Mouse (Mus musculus) MEL (cell line): ENCODE results near the gene Pxmp2. TPM values are rescaled to one million over a fixed set of nuclear protein-coding genes. Genes with fewer than 3 reads are reported as not detected.

Experiments used
- DNase-seq: peaks from one replicate; pipeline ENCODE4 v3.0.0; 2011; ENCODE audit warnings: low read depth, low spot score
- H3K27ac ChIP-seq: 2 replicates; pipeline ENCODE4 v1.5.1; 2012; ENCODE audit warnings: low read depth, mild to moderate bottlenecking, control low read depth, low read length, moderate library complexity; ENCODE audit not compliant: control insufficient read depth
- H3K27me3 ChIP-seq, 2 experiments: fragments of 150-350 bp in 1 of 2; sonication (generic) in 1 of 2; 2 replicates each; pipeline ENCODE4 v1.6.1; 2012; ENCODE audit warnings: low read length in 2 of 2, mild to moderate bottlenecking in 2 of 2, improper control_type of control experiment in 1 of 2, moderate library complexity in 1 of 2; ENCODE audit not compliant: insufficient read depth in 2 of 2, control insufficient read depth in 1 of 2
- H3K36me3 ChIP-seq, 2 experiments: 2 replicates each; pipeline ENCODE4 v1.6.1; 2012 to 2014; ENCODE audit warnings: low read length in 2 of 2, improper control_type of control experiment in 1 of 2, inconsistent platforms in 1 of 2, mild to moderate bottlenecking in 1 of 2; ENCODE audit not compliant: insufficient read depth in 2 of 2, control insufficient read depth in 1 of 2
- H3K4me1 ChIP-seq, 2 experiments: fragments of 150-350 bp in 1 of 2; sonication (generic) in 1 of 2; 2 replicates each; pipeline ENCODE4 v1.6.1; 2012; ENCODE audit warnings: low read length in 2 of 2, improper control_type of control experiment in 1 of 2, mild to moderate bottlenecking in 1 of 2; ENCODE audit not compliant: insufficient read depth in 2 of 2, control insufficient read depth in 1 of 2
- H3K4me3 ChIP-seq, 2 experiments: fragments of 150-350 bp in 1 of 2; sonication (generic) in 1 of 2; 2 replicates each; pipeline ENCODE4 v1.5.1; 2012; ENCODE audit warnings: low read depth in 2 of 2, low read length in 2 of 2, mild to moderate bottlenecking in 2 of 2, moderate library complexity in 2 of 2, control low read depth in 1 of 2, improper control_type of control experiment in 1 of 2; ENCODE audit not compliant: control insufficient read depth in 1 of 2, insufficient read depth in 1 of 2
- H3K79me2 ChIP-seq: 2 replicates; pipeline ENCODE4 v1.6.1; 2012; ENCODE audit warnings: mild to moderate bottlenecking, low read length, moderate library complexity; ENCODE audit not compliant: control insufficient read depth, poor library complexity, insufficient read depth
- H3K9ac ChIP-seq: 2 replicates; pipeline ENCODE4 v1.6.1; 2012; ENCODE audit warnings: low read depth, mild to moderate bottlenecking, control low read depth, low read length, moderate library complexity; ENCODE audit not compliant: control insufficient read depth, poor library complexity, severe bottlenecking
- H3K9me3 ChIP-seq: fragments of 150-350 bp; sonication (generic); replicated peaks from 2 replicates; pipeline ENCODE4 v1.6.1; 2012; ENCODE audit warnings: mild to moderate bottlenecking, low read length, improper control_type of control experiment, moderate library complexity; ENCODE audit not compliant: insufficient read depth
- BHLHE40 ChIP-seq: IDR thresholded peaks from 2 replicates; pipeline ENCODE4 v1.6.1; 2012; ENCODE audit warnings: low read depth, mild to moderate bottlenecking, inconsistent platforms, low read length, improper control_type of control experiment, borderline replicate concordance
- CHD1 ChIP-seq: IDR thresholded peaks from 2 replicates; pipeline ENCODE4 v1.6.1; 2012; ENCODE audit warnings: low read depth, mild to moderate bottlenecking, inconsistent platforms, low read length, improper control_type of control experiment
- CTCF ChIP-seq, 3 experiments: IDR thresholded peaks in 2 of 3; conservative IDR thresholded peaks in 1 of 3; 2 replicates each; pipeline ENCODE4 v1.5.1; 2011 to 2012; ENCODE audit warnings: low read length in 3 of 3, low read depth in 2 of 3, mild to moderate bottlenecking in 2 of 3, improper control_type of control experiment in 1 of 3, inconsistent platforms in 1 of 3, mixed read lengths in 1 of 3, moderate library complexity in 1 of 3; ENCODE audit not compliant: control insufficient read depth in 1 of 3, insufficient read depth in 1 of 3, poor library complexity in 1 of 3, severe bottlenecking in 1 of 3
- E2F4 ChIP-seq: IDR thresholded peaks from 2 replicates; pipeline ENCODE4 v1.6.1; 2011; ENCODE audit warnings: low read depth, low read length, improper control_type of control experiment, borderline replicate concordance
- ELF1 ChIP-seq: IDR thresholded peaks from 2 replicates; pipeline ENCODE4 v1.6.1; 2014; ENCODE audit warnings: low read depth, mild to moderate bottlenecking, inconsistent platforms, low read length, improper control_type of control experiment, moderate library complexity
- EP300 ChIP-seq, 2 experiments: IDR thresholded peaks; 2 replicates each; pipeline ENCODE4 v1.6.1; 2011; ENCODE audit warnings: improper control_type of control experiment in 2 of 2, low read length in 2 of 2, low read depth in 1 of 2, mild to moderate bottlenecking in 1 of 2
- GATA1 ChIP-seq: IDR thresholded peaks from 2 replicates; pipeline ENCODE4 v1.6.1; 2011; ENCODE audit warnings: low read depth, low read length, improper control_type of control experiment
- JUND ChIP-seq: IDR thresholded peaks from 2 replicates; pipeline ENCODE4 v1.6.1; 2011; ENCODE audit warnings: low read depth, mild to moderate bottlenecking, improper control_type of control experiment, low read length
- KAT2A ChIP-seq: conservative IDR thresholded peaks from 2 replicates; pipeline ENCODE4 v1.6.1; 2012; ENCODE audit warnings: low read depth, low read length, improper control_type of control experiment, inconsistent platforms
- MAFK ChIP-seq: IDR thresholded peaks from 2 replicates; pipeline ENCODE4 v1.6.1; 2011; ENCODE audit warnings: low read depth, mild to moderate bottlenecking, low read length, improper control_type of control experiment, borderline replicate concordance
- MYB ChIP-seq: IDR thresholded peaks from 2 replicates; pipeline ENCODE4 v1.6.1; 2011; ENCODE audit warnings: mild to moderate bottlenecking, low read depth, low read length, improper control_type of control experiment
- NRF1 ChIP-seq: IDR thresholded peaks from 2 replicates; pipeline ENCODE4 v1.6.1; 2014; ENCODE audit warnings: low read depth, mild to moderate bottlenecking, inconsistent platforms, low read length, improper control_type of control experiment, moderate library complexity; ENCODE audit not compliant: poor library complexity, insufficient read depth, severe bottlenecking
- POLR2A ChIP-seq, 2 experiments: IDR thresholded peaks; 2 replicates each; pipeline ENCODE4 v1.6.1; 2011 to 2012; ENCODE audit warnings: low read length in 2 of 2, mild to moderate bottlenecking in 2 of 2, control low read depth in 1 of 2, improper control_type of control experiment in 1 of 2, low read depth in 1 of 2, moderate library complexity in 1 of 2; ENCODE audit not compliant: control insufficient read depth in 1 of 2, insufficient read depth in 1 of 2, poor library complexity in 1 of 2
- POLR2AphosphoS2 ChIP-seq: IDR thresholded peaks from 2 replicates; pipeline ENCODE4 v1.6.1; 2011; ENCODE audit warnings: low read length, improper control_type of control experiment
- POLR2AphosphoS5 ChIP-seq: IDR thresholded peaks from 2 replicates; pipeline ENCODE4 v1.6.1; 2012; ENCODE audit warnings: low read depth, borderline replicate concordance, mild to moderate bottlenecking, inconsistent platforms, low read length, moderate library complexity, mixed read lengths
- RAD21 ChIP-seq: IDR thresholded peaks from 2 replicates; pipeline ENCODE4 v1.6.1; 2011; ENCODE audit warnings: mild to moderate bottlenecking, low read depth, low read length, improper control_type of control experiment
- RCOR1 ChIP-seq: IDR thresholded peaks from 2 replicates; pipeline ENCODE4 v1.6.1; 2012; ENCODE audit warnings: low read depth, mild to moderate bottlenecking, inconsistent platforms, low read length, improper control_type of control experiment
- TAL1 ChIP-seq: IDR thresholded peaks from 2 replicates; pipeline ENCODE4 v1.6.1; 2012; ENCODE audit warnings: mild to moderate bottlenecking, inconsistent platforms, low read length, moderate library complexity, mixed read lengths
- TBP ChIP-seq: IDR thresholded peaks from 2 replicates; pipeline ENCODE4 v1.8.0; 2011; ENCODE audit warnings: low read depth, low read length, improper control_type of control experiment
- TCF12 ChIP-seq: IDR thresholded peaks from 2 replicates; pipeline ENCODE4 v1.6.1; 2014; ENCODE audit warnings: low read depth, mild to moderate bottlenecking, inconsistent platforms, low read length, improper control_type of control experiment, moderate library complexity
- UBTF ChIP-seq: IDR thresholded peaks from 2 replicates; pipeline ENCODE4 v1.6.1; 2012; ENCODE audit warnings: low read depth, mild to moderate bottlenecking, inconsistent platforms, low read length, improper control_type of control experiment, moderate library complexity, borderline replicate concordance; ENCODE audit not compliant: insufficient read depth
- USF1 ChIP-seq: IDR thresholded peaks from 2 replicates; pipeline ENCODE4 v1.6.1; 2014; ENCODE audit warnings: low read depth, mild to moderate bottlenecking, inconsistent platforms, low read length, improper control_type of control experiment, moderate library complexity
- ZC3H11A ChIP-seq: IDR thresholded peaks from 2 replicates; pipeline ENCODE4 v1.6.1; 2012; ENCODE audit warnings: low read depth, mild to moderate bottlenecking, inconsistent platforms, low read length, improper control_type of control experiment
- ZKSCAN1 ChIP-seq: IDR thresholded peaks from 2 replicates; pipeline ENCODE4 v1.6.1; 2012; ENCODE audit warnings: low read depth, mild to moderate bottlenecking, inconsistent platforms, low read length, improper control_type of control experiment, moderate library complexity
- ZMIZ1 ChIP-seq: IDR thresholded peaks from 2 replicates; pipeline ENCODE4 v1.6.1; 2012; ENCODE audit warnings: low read depth, mild to moderate bottlenecking, inconsistent platforms, low read length, improper control_type of control experiment, moderate library complexity
- ZNF384 ChIP-seq: IDR thresholded peaks from 2 replicates; pipeline ENCODE4 v1.6.1; 2012; ENCODE audit warnings: low read depth, mild to moderate bottlenecking, inconsistent platforms, low read length, improper control_type of control experiment
- polyA plus RNA-seq, 2 experiments: library from polyadenylated mRNA; stranded (reverse) in 1 of 2; unstranded in 1 of 2; fragments of >175 nt in 1 of 2; fragments of >200 nt in 1 of 2; gene quantifications; 2 replicates each; pipeline versions ENCODE4 v1.2.1 to v1.2.4; 2012; ENCODE audit warnings: low replicate concordance in 2 of 2, low read depth in 1 of 2; ENCODE audit not compliant: insufficient read length in 2 of 2, insufficient read depth in 1 of 2, missing spikeins in 1 of 2
- total RNA-seq: library from RNA; depleted of rRNA; stranded (reverse); fragments of 300-350 nt; gene quantifications from 2 replicates; pipeline ENCODE4 v1.2.3, GENCODE M21; 2012

Gene Pxmp2
- total and polyA plus RNA-seq, 3 experiments: 8.4 to 15.2 TPM; not detected in 1

- TF ChIP-seq RCOR1 (0 out of 2 replicates have a peak, but pooled peaks have one; percentile 32), TBP (peak; percentile 21; the same call in 1 of the 2 replicates), EP300 (IDR thresholded peaks at IDR 0.05; ENCODE audit: low read depth in 1 of 2, low read length in 2 of 2) (peak; percentile 30 to 35; a peak in 3 of 4 replicates), GATA1 (peak; percentile 96), JUND (no peak), ELF1 (no peak), TAL1 (no peak), ZKSCAN1 (no peak), KAT2A (no peak), MAFK (no peak), CTCF (IDR thresholded peaks at IDR 0.05 in 2 of 3, conservative IDR thresholded peaks at IDR 0.05 in 1 of 3; ENCODE audit: control insufficient read depth in 1 of 3, insufficient read depth in 1 of 3, low read depth in 2 of 3, low read length in 3 of 3, poor library complexity in 1 of 3, severe bottlenecking in 1 of 3) (peak; percentile 66 to 85 (median 85)), CHD1 (no peak), POLR2A (IDR thresholded peaks at IDR 0.05; ENCODE audit: control insufficient read depth in 1 of 2, insufficient read depth in 1 of 2, low read depth in 1 of 2, low read length in 2 of 2, poor library complexity in 1 of 2) (no peak), POLR2AphosphoS5 (no peak), USF1 (no peak), NRF1 (no peak), ZNF384 (peak; percentile 36; the same call in 1 of the 2 replicates), E2F4 (no peak), ZMIZ1 (no peak)
These were observed 1.4 kb downstream of the Pxmp2 start (continued) for GRCm38 (mm10) chr5:110284536-110284935.

- no peak overlapping the region for H3K9ac ChIP-seq
These were observed 4.0 kb downstream of the Pxmp2 start for GRCm38 (mm10) chr5:110281984-110282383.

More at GRCm38 (mm10) chr5:110281984-110282383, 4.0 kb downstream of the Pxmp2 start:
- Histone ChIP-seq H3K4me3 (no peak overlapping the region), H3K27me3 (no peaks in the 10 kb centered on the region), H3K27ac (no peak overlapping the region), H3K79me2 (peaks cover 4% of the 10 kb centered on the region; the same call in 1 of the 2 replicates), H3K4me1 (peaks cover 3 to 8% of the 10 kb centered on the region in 2 experiments; a peak in 3 of 4 replicates), H3K9me3 (no peaks in the 10 kb centered on the region), H3K36me3 (peaks cover 0 to 10% of the 10 kb centered on the region in 2 experiments; a peak in 2 of 4 replicates)
- TF ChIP-seq POLR2AphosphoS2 (no peak), ELF1 (peak; percentile 16; the same call in 1 of the 2 replicates), TBP (peak; percentile 99), ZNF384 (no peak), MYB (no peak), RAD21 (no peak), BHLHE40 (no peak), EP300 (IDR thresholded peaks at IDR 0.05; ENCODE audit: low read depth in 1 of 2, low read length in 2 of 2) (peak; percentile 46 to 54), JUND (no peak), MAFK (peak; percentile 69; the same call in 1 of the 2 replicates), ZC3H11A (no peak), RCOR1 (peak; percentile 45; the same call in 1 of the 2 replicates), UBTF (no peak), ZMIZ1 (no peak), ZKSCAN1 (no peak), TCF12 (peak; percentile 52; the same call in 1 of the 2 replicates), GATA1 (peak; percentile 52)
- DNase-seq: peak; percentile 72
